Mouse (Mus musculus): Measurements from ENCODE around the gene Brd3os.

Brd3os gene

DNA sequence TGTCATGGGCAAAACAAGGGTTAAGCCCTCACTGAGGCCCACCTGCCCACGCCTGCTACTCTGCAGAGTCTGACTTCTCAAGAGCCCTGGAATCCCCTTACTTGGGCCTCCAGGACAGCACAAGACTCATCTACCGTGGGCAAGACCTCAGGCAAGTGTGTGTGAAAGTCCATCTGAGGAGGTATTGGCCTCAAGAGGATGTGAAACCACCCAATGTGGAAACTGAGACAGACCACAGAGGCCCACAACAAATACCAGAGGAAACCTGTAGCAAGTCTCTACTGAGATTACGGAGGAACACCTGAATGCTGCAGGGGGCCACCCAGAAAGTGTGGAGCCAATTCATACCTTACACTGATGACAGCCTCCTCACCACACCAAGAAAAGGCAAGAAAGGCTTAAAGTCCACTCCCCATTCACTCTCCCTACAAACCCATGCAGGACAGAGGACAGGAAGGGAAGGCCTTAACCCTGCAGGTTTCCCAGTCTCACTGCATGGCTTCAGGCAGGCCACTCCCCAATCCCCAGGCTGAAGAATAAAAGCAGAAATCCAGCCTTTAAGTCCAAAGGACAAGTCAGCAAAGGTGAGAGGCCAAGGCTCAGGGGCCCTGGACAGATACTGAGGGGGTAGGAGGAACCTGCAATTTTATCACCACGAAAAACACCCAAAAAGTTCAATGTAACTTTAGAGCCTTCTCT is 27.3 kb downstream of the Brd3os start:
- no peak for DNase-seq

DNA sequence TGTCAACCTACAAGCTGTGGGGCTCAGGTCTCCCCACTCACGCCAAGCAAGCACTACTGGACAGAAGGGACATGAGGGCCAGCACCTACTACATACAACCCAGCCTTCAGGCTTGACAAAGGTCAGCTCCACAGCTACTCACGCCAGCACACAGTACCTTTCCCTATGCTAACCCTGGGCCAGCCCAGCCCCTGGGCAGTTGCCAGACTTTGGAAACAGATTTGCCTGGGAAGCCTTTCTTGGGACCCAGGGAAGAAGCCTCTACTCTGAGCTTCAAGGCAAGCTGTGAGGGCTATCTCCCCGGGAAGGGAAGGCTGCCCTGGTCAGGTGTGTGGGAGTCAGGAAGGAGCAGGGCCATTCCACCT is 27.8 kb downstream of the Brd3os start:
- DNase-seq = no peak

DNA sequence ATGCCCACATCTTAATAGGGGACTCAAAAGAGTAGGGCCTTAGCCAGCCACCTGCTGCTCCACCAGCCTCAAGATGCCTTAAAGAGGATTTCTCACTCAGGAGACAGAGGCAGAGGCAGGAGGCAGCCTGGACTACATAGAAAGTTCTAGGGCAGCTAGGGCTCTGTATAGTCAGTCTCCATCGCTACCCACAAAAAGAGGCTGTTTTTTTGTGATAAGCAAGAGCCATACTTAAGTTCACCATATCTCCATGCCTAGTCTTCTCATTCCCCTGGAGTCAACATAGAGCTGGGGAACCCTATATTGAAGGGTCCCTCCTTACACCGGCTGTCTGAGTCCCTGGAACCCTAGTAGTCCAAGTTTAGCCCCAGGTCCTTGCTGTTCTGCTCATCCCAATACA is 28.4 kb downstream of the Brd3os start:
- DNase-seq = no peak

DNA sequence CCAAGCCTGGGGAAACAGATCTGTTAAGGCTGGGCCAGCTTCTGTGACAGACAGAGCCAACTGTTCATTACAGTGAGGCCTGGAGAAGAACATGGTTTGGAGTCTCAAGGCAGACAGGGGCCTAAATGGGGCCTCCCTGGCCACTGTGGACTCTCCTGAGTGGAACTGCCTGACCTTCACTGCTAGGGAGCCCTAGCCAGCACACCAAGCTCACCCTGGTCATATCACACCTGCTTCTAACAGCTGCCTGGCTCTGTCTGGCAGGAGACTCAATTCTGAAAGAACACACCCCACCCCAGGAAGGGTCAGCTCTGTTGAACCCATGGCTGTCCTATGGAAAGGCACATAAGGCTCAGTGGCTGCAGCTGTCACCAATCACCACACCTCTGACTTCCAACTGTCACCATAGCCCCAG is 29.1 kb downstream of the Brd3os start:
- DNase-seq = no peak

DNA sequence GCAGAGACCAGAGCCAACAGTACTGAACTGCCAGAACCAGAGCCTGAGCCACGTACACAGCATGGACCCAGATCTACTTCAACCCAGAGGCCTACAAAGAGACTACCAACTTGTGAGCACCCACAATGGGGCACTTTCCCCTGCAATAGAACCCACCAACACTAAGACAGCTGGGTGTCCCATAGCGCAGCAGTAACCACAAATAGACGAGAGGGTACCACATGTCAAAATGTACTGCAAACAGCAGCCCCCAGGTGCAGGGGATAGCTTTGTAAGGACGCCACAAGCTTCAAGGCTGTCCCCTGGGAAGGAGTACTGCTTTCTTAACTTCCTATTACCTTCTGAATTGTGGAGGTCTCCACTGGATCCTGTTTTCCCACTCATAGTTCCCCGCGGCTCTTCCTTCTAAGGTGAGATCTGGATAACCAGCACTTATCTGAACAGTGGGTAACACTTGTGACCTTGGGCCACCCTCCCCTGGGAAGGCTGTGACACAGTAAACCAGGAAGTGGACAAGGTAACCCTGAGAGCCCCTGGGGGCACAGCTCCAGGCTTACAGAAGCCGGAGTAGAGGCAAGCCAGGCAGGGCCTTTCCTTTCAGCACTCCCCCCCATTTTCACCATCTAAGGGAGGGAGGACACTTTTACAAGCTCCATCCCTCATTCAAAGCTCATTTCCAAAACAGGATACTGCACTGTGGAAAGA is 31.1 kb downstream of the Brd3os start:
- DNase-seq = no peak

DNA sequence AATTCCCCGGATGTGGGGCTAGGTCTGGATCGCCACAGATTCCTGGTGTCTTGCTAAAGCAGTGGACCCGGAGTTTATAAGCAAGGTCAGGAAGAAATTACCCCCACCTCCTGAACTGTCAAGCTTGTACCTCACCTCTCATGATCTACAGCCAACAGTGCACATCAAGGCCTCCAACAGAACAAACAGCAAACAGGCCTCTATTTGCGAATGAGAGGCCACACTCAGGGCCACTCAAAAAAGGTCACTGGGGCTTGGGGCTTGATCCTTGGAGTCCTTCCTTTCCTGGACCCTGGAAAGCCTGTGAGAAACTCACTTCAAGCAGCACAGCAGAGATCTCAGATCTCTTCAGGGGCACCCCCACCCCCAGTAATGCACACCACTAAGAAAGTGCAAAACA is 31.8 kb downstream of the Brd3os start:
- DNase-seq = no peak

DNA sequence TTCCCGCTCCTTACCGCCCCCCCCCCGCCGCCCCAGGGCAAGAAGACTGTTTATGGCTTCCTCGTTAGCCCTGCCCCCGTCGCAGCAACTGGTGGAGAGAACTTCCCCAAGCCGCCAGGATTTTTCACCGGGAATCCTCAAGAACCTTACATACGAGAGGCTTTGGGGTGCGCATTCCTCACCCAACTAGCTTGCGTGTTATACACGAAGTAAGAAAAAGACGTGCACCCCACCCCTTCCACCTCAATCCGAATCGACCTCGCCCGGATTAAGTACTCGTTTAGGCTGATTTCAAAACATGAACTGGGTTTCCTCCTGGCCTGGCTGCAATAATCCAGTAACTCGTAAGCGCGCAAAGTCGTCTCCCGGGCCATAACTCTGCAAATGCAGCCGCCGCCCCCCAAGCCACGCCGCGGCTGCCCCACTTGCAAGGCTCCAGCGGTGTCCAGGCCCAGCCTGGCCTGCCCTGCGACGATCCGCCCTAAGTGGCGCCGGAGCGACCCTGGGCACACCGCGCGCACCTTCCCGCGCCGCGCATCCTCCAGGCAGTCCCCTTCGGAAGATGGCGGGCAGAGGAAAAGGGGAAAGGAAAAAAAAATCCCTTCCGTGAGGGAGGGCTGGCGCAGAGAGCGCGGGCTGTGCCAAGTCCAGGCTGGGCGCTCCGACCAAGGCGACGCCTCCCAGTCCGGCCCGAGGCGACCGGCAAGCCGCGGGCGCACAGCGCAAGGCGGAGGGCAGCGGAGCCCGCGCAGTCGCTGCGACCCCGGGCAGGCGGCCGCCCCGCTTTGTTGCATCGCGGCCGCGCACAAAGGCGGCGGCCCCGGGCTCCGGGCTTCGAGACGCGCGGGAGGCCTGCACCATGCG is 32.7 kb downstream of the Brd3os start:
- peak; percentile 74 to 77 for DNase-seq

DNA sequence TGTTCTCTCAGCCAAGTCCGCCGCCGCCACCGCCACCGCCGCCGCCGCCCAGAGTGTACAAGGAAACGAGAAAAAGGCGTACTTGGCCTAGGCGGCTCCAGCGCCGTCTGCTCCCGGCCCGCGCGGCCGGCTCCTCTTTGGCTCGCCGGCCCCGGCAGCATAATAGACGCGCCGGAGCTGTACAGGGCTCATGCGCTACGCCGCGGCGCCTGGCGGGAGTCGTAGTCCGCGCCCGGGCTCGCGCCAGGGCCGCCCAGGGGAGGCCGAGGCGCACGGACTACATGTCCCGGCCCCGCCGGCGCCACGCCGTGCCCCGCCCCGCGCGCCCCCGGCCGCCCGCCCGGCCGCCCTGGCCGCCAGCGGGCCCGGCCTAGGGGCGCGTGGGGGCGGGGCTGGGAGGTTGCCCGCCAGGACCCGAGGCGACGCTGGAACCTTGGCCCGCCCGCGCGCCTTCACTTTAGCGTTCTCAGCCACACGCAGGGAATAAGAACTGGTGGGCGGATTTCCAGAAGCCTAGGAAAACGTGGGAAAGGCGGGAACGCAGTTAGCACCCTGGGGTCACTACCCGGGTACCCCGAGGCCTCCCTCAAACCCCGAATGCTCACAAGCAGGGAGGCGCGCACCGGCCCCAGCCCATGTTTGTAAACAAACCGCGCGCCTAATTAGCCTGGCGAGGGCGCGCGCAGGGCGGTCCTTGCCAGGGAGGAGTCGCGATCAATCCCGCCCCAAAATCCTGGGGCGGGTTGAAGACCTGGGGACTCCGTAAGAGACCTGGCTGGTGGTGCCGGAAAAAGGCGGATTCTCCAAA is 33.6 kb downstream of the Brd3os start:
- DNase-seq = peak; percentile 94 to 97

DNA sequence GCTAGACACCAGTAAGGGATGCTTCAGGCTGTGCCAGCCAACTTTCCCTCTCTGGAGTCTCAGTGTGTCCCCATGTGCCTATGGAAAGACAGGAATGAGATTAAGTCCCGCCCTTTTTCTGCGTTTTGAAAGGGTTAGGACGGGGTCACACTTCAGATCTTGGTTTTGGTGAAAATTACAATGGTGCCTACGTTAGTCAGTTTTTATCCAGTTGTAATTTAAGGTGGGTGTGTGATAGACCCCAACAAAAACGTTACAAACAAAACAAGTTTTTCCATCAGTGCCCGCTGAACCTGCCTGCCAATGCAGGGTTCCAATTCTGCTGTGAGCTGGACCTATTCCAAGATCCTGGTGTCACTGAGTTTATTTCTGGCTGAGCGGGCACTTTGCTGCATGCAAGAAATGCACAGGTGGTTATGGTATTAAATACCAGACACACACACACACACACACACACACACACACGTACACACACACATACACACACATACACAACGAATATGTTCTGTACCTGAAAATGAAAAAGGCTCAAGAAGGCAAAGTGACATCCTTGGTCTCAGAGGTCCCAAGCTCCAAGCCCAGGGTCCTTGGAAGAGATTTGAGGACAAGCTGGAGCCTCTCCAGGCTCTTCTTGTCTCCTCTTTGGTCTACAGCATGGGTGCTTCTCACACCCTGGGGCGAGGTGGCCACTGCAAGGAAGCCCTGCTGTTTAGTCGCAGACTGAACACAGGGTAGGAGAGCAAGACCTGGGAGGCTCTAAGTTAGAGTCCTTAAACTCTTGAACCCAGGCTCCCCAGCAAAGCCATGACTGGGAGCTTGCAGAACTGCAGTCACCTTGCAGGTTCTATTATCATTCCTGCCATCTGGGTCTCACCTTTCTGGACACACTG is 34.4 kb downstream of the Brd3os start:
- peak; percentile 89 to 90 for DNase-seq

DNA sequence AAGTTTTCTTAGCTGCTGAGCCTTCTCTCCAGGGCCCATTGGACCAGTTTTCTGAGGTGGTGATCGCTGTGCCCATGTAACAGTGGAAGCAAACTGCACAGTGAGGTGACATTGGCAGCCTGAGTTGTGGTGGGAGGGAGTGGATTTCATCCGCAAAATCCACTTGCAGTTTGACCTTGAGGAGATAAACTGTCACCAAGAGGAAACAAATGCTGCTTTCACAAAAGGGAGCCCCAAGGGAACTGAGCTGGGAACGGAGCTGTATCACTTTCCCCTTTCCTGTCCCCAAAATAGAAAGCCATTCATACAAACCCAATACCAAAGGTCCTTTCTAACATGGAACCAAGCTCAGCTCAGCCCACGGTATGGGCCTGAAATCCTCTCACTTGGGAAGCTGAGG is 37.7 kb downstream of the Brd3os start:
- no peak for DNase-seq

DNA sequence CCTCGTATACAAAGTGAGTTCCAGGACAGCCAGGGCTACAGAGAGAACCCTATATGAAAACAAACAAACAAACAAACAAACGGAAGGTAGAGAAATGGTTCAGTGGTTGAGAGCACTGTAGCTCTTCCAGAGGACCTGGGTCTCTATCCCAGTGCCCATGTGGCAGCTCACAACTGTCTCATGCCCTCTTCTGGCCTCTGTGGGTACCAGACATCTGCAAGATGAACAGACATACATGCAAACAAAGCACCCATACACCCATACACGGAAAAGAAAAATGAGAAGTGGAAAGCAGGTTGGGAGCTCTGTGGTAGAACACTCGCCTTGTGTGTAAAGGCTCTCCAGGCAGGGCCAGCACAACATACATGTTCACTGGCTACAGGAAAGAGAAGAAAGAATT is 38.2 kb downstream of the Brd3os start:
- DNase-seq = no peak

DNA sequence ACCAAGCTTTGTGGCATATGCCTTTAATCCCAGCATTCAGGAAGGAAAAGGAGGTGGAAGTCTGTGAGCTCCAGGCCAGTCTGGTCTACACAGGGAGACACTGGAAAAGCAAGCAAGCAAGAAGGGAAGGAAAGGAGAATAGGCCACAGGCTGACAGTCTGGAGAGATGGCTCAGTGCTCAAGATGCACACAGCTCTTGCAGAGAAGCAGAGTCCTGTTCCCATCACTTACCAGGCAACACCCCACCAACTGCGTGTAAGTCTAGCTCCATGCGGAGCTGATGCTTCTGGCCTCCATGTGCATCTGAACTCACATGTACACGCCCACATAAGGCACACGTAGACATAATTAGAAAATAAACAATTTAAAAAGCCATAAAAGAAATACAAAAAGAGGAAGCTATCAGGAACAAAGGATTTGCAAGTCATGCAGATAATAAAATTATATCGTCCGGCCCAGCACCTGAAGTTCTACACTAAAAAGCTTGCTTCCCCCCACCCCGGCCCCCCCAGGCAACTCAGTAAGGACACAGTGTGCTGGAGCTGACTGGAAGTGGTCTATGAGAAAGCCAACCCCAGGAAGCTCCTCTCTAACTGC is 40.2 kb downstream of the Brd3os start:
- no peak for DNase-seq

DNA sequence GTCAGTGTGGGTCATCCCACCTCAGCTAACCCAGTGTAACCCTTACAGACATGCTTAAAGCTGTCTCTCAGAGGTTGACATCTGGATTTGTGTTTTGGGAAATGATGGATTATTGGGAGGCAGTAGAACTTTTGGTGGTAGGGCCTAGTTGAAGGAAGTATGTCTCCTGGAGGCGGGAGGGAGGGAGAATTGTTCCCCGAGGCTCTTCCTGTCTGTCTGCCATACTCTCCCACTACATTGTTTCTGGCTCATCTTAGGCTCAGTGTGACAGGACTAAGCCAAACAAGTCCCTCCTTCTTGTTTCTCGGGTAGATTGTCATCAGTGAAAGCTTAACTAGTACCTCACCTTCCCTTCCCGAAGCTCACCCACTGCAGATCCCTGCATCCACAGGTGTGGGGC is 44.6 kb downstream of the Brd3os start:
- DNase-seq = no peak

DNA sequence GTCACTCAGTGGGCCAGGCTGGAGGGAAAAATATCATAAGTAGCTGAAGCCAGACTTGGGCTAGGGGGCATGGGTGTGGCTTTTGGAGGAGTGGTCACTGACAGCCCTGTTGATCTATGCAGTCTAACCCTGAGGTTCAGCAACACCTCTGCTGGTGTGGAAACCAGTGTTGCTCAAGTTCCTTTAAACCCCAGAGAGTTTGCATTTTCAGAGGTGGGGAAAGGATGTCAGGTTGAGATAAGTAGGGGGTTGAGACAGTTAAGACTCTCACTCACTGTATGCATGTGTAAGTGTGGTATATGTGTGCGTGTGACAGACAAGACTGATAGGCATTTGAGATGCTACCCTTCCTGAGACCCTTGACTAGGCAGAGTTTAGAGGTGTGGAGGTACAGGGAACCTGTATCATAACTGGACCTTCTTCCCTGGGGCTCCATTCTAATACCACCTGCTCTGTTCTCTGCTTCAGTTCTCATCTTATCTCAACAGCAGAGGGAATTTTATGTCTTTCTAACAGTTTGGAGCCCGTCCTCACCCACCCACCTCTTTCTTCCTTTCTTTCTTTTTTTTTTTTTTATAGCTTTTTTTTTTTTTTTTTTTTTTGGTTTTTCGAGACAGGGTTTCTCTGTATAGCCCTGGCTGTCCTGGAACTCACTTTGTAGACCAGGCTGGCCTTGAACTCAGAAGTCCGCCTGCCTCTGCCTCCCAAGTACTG is 45.4 kb downstream of the Brd3os start:
- no peak for DNase-seq

DNA sequence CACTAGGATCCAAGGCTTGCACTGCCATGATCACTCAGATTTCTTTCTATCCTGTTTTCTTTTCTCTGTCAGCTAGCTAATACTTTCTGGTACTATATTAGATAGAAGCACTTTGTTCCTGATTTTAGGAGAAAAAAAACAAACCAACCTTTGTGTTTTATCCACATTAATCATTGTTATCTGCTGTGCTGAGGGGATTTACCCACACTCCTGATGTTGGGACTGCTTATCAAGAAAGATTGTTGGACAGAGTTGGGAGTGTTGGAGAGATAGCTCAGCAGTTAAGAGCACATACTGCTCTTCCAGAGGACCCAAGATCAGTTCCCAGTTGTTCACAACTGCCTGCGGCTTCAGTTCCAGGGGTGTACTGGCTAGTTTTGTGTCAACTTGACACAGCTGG is 46.2 kb downstream of the Brd3os start:
- DNase-seq = no peak

DNA sequence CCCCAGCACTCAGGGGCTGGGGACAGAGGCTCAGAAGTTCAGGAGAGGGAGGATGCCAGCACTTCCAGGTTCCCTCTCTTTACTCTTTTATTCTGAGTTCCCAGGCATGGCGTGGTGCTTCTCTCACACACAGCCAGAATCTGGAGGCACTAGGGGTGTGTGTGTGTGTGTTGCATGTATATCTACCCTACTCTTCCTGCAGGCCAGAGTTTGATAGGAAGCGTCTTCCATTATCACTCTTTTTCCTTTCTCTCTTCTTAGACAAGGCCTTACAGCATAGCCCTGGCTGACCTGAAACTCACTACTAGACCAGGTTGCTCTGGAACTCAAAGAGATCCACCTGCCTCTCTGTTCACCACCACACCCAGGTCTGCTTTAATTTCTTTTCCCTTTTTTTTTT is 48.8 kb downstream of the Brd3os start:
- no peak for DNase-seq

Data from cerebellum, postnatal 10 days (tissue).